Mouse (Mus musculus) megakaryocyte, embryonic 14.5 days (primary cell): ENCODE results near the gene Pcdh7.

Source experiments
- FLI1 ChIP-seq: IDR thresholded peaks from 2 replicates; pipeline ENCODE4 v1.6.1; 2012; ENCODE audit warnings: low read length, inconsistent platforms, mixed read lengths
- GATA1 ChIP-seq: IDR thresholded peaks from 3 replicates; pipeline ENCODE4 v1.6.1; 2012; ENCODE audit warnings: mixed read lengths, low read length, inconsistent platforms, borderline replicate concordance

GRCm38 (mm10) chr5:57796337-57796736 lies 78.6 kb downstream of the Pcdh7 start:
- TF ChIP-seq GATA1: no peak
- TF ChIP-seq FLI1: no peak
